Mouse (Mus musculus) bone marrow, adult 2 months (tissue): ENCODE measurements around the gene Adgrd1.

Source experiments
- CTCF ChIP-seq: fragments of 200-500 bp; IDR thresholded peaks from 2 replicates; pipeline ENCODE4 v1.5.1; 2011; ENCODE audit warnings: low read length, control low read depth; ENCODE audit not compliant: control insufficient read depth, insufficient read depth
- POLR2A ChIP-seq: fragments of 200-500 bp; IDR thresholded peaks from 2 replicates; pipeline ENCODE4 v1.6.1; 2011; ENCODE audit warnings: low read depth, mild to moderate bottlenecking, control low read depth, low read length, borderline replicate concordance; ENCODE audit not compliant: control insufficient read depth

GRCm38 (mm10) chr5:129094236-129094635 is 2.3 kb upstream of the Adgrd1 start:
- TF ChIP-seq POLR2A (no peak), CTCF (no peak)
